Mouse (Mus musculus) skeletal muscle tissue, adult 2 months (tissue): ENCODE measurements at regions not wholly inside any gene's neighbourhood (a gene's known extent, or its start where the extent isn't known, plus 50 kb on each side); places are given as distances from the start of the nearest gene placed in this dataset.

Source experiments
- DNase-seq: peaks from one replicate; pipeline ENCODE4 v3.0.0-alpha.2; 2012; ENCODE audit warnings: low read depth, low spot score

DNA sequence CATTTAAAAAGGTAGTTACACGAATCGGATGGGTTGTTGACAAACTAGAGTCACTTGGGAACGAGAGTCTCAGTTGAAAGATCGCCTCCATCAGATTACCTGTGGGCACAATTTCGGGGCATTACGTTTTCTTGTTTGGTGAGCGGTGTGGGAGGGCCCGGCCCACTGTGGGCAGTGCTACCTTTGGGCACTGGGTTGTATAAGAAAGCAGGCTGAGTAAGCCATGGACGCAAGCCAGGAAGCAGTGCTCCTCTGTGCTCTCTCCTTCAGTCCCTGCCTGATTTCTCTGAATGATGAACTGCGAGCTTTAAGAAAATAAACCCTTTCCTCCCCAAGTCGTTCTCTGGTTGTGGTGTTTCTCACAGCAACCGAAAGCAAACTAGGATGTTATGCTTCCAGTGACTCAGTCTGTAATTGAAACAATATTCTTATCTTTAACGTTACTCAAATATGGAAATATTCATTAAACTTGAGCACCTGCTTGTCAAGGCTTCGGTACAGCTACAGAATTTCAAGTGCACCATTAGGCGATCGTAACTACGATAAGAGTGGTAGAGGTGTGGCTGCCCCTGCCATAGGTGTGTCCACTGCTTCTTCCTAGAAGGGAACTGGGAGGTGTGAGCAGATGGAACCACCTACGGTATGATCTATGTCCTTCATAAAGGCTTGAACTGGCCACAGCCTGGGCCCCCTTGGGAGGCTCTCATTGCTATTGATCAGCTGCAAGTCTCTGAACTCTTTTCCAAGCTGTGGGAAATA, 119.2 kb upstream of the Tsc22d1 start:
- DNase-seq, result no peak

DNA sequence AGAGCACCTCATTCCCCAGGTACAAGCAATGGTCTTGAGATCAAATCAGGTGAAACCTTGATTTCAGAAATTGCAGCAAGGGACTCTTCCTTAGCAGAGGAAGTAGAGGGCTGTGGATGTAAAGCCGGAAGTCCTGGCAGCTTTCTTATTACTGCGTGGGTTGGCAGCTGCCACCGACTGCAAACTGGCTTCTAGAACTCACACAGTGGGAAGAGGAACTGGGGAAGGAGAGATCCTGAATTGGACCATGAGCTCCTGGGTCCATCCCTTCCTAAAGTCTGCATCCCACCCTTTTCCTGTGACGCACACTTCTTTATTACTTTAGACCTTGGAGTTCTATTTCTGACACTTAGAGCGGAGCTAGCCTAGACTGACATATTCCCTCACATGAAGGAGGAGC, 116.9 kb upstream of the Tsc22d1 start:
- no peak for DNase-seq

- DNase-seq, result no peak
Observed at GRCm38 (mm10) chr14:76302322-76302991, 112.3 kb upstream of the Tsc22d1 start.

- DNase-seq, result no peak
Observed at GRCm38 (mm10) chr14:76307603-76308002, 107.2 kb upstream of the Tsc22d1 start.

- no peak for DNase-seq
Observed at GRCm38 (mm10) chr14:76308188-76308812, 106.5 kb upstream of the Tsc22d1 start.

- no peak for DNase-seq
Observed at GRCm38 (mm10) chr14:76309606-76310005, 105.2 kb upstream of the Tsc22d1 start.

DNA sequence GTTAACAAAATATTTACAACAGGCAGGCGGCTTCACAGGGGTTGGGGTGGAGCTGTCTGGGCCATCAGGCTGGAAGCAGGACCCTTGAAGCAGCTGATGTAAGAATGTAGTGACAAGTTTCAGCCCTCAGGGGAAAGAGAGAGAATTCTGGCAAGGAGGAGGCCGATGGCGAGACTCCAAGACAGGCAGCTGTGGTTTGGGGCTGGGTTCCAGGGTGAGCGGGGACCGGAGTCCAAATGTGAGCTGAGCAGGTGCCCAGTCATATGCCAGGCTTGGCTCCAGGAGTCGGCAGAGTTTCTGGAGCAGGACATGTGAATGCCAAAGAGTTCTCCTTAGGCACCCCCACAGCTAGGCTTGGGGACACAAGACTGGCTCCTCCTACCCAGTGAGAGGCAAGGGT, 104.5 kb upstream of the Tsc22d1 start:
- DNase-seq, result peak; percentile 96

GRCm38 (mm10) chr14:76313424-76314190, 101.2 kb upstream of the Tsc22d1 start:
- DNase-seq, result no peak

- DNase-seq, result peak; percentile 39
Observed at GRCm38 (mm10) chr14:76318438-76318837, 96.3 kb upstream of the Tsc22d1 start.

DNA sequence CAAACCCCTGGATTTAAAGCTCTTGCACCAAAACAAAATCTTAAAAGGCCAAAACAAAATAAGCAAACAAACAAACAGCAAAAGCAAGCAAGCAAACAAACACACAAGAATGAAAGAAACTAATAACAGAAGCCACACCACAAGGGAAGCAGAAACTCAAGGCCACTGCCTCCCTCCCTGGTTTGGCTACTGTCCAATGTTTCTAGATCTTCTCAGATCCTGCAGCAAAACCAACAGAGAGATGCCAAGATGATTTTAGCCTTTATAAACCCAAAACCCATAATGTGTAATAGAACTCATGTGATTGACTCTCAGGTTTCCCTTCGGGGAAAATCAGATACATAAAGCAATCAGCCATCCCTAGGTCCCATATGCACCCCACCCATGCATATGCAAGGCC, 90.5 kb upstream of the Tsc22d1 start:
- no peak for DNase-seq

DNA sequence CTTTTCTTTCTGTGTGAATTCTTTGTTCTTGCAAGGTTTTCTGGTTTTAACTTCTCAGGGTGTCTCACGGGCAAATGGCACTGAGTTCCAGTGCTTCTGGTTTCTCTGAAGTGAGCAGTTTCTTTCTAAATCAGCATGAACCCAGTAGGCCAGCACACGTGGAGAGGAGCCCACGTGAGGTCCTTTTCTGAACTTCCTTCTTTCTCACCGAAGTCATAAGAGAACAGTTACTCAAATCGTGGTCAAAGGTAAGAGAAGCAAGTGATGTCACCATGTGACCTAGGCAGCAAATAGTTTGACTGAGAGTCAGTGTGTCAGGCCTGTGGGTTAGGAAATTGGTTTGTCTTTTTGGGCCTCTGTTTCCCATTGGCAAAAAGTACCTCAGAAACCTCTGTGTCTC, 84.8 kb upstream of the Tsc22d1 start:
- DNase-seq, result no peak

GRCm38 (mm10) chr14:76331497-76332335, 83.0 kb upstream of the Tsc22d1 start:
- no peak for DNase-seq

- DNase-seq, result no peak
Observed at GRCm38 (mm10) chr14:76332336-76332703, 82.4 kb upstream of the Tsc22d1 start.

GRCm38 (mm10) chr14:76340789-76341188, 74.0 kb upstream of the Tsc22d1 start:
- no peak for DNase-seq

- no peak for DNase-seq
Observed at GRCm38 (mm10) chr14:76341226-76341625, 73.5 kb upstream of the Tsc22d1 start.

GRCm38 (mm10) chr14:76351856-76352255, 62.9 kb upstream of the Tsc22d1 start:
- DNase-seq, result no peak

DNA sequence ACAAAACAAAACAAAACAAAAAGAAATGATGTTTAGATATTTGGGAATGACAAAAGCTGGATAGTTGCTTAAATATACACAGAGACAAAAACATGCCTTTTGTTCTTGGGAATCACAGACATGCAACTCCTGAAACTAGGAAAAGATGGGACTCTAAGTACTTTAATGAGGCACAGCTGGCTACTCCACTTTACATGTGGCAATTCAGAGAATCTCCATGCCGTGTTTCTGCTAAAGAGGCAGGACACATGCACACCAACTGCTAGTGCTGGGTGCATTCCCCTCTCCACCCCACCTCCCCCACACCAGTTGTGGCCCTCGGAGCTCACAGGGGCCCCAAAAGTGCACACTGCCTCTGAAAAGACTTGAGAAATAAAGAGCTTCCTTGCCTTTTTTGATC, 58.6 kb upstream of the Tsc22d1 start:
- no peak for DNase-seq

- DNase-seq, result no peak
Observed at GRCm38 (mm10) chr14:76359837-76360410, 54.8 kb upstream of the Tsc22d1 start.

DNA sequence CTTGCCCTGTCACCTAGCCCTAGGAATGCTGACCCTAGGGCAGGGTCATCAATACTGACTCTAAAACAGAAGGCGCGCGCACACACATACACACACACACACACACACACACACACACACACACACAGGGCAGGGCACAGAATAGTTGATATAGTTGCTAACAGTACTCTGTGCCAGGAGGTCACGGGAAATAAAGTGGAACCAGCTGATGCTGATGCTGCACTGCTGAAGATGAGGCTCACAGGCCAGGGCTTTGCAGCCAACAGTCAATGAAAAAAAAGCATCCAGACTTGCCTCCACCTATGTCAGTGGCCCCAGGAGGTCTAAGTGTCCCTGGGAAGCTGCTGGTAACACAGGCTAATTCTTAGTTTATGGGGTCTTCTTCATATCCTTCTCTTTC, 50.7 kb upstream of the Tsc22d1 start:
- no peak for DNase-seq
